Mouse (Mus musculus): ENCODE data around the gene Trpm4.
"Not testable (repeated sequence)": the region's sequence is repeated elsewhere in the genome, so short reads cannot be mapped to it uniquely, and the experiment has no call there.

Trpm4 gene

GRCm38 (mm10) chr7:45257063-45257840, 76.3 kb downstream of the Trpm4 start:
- in situ Hi-C loops (cut with MboI; ENCODE audit: low sequenced_read_pairs) = no loop called here

- in situ Hi-C loops (cut with MboI; ENCODE audit: low sequenced_read_pairs) = not testable (repeated sequence)
Measured at GRCm38 (mm10) chr7:45255822-45256221, 77.8 kb downstream of the Trpm4 start.

- in situ Hi-C loops (cut with MboI; ENCODE audit: low sequenced_read_pairs) = no loop called here
Measured at GRCm38 (mm10) chr7:45253806-45254205, 79.8 kb downstream of the Trpm4 start.

All from CH12F3 (cell line).